Mouse (Mus musculus) cerebellum, adult 2 months (tissue): ENCODE measurements around the gene Nelfb. TPM values are rescaled to one million over a fixed set of nuclear protein-coding genes. Genes with fewer than 3 reads are reported as not detected.
A peak's percentile ranks its signal among the peaks of the same experiment; 100 is the strongest.

ENCODE experiments used
- DNase-seq, 2 experiments: peaks; one replicate each; pipeline ENCODE4 v3.0.0; 2021
- H3K27ac ChIP-seq: fragments of 200-500 bp; 2 replicates; pipeline ENCODE4 v1.5.1; 2012; ENCODE audit warnings: low read length, control low read depth, inconsistent platforms; ENCODE audit not compliant: insufficient read depth
- H3K27me3 ChIP-seq: fragments of 200-500 bp; 2 replicates; pipeline ENCODE4 v1.6.1; 2012; ENCODE audit warnings: inconsistent platforms, mild to moderate bottlenecking, low read length, moderate library complexity; ENCODE audit not compliant: control insufficient read depth, insufficient read depth
- H3K4me1 ChIP-seq: fragments of 200-500 bp; 2 replicates; pipeline ENCODE4 v1.6.1; 2011; ENCODE audit warnings: low read length; ENCODE audit not compliant: control insufficient read depth, insufficient read depth
- H3K4me3 ChIP-seq: fragments of 200-500 bp; replicated peaks from 2 replicates; pipeline ENCODE3; 2011; ENCODE audit warnings: mild to moderate bottlenecking, low read depth, low read length, control low read depth; ENCODE audit not compliant: insufficient read depth
- CTCF ChIP-seq: fragments of 200-500 bp; IDR thresholded peaks from 2 replicates; pipeline ENCODE4 v1.5.1; 2011; ENCODE audit warnings: low read depth, mild to moderate bottlenecking, control low read depth, low read length, moderate library complexity, borderline replicate concordance; ENCODE audit not compliant: insufficient read depth
- POLR2A ChIP-seq: fragments of 200-500 bp; IDR thresholded peaks from 2 replicates; pipeline ENCODE4 v1.6.1; 2011; ENCODE audit warnings: low read length, control low read depth, borderline replicate concordance; ENCODE audit not compliant: insufficient read depth
- WGBS: fragments of 180-500 bp; shearing (Covaris S2); methylation state at CpG from one replicate; pipeline ENCODE4 v1.1.7; 2018; 5-methylcytosine and 5-hydroxymethylcytosine counted together
- polyA plus RNA-seq: library from polyadenylated mRNA; depleted of rRNA; stranded (reverse); fragments of >200 nt; gene quantifications from 2 replicates; pipeline ENCODE4 v1.2.3, GENCODE M21; 2012

The Nelfb gene
- polyA plus RNA-seq, 1 experiment = 84.5 TPM

DNA sequence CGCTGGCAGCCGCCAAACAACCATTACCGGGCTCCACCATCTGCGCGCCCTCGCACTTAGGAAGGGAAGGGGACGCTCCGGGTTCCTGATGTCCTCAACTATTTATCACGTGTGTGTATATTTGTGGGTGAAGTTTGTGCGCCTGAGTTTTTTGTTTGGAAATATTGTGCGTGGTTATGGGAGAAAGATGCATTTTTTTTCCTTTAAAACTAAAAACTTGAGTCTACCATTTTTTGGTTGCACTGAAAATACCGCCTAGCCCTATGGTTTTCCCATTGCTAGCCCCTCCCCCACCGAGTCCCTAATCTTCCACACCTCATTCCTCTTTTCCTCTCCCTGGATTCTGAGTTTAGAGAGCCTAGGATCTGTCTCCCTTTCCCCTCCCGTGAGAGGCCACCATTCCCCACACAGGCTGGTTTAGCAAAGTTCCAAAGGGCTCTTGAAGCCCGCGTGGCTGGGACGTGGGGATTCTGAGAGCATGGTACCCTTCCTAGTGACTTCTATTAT lies 29.3 kb downstream of the Nelfb start:
- TF ChIP-seq POLR2A (no peak), CTCF (no peak)
- DNase-seq = no peak
- H3K4me3 ChIP-seq = no peak overlapping the region
- no peaks in the 10 kb centered on the region; the same call in 1 of the 2 replicates for H3K27me3 ChIP-seq
- no peak overlapping the region for H3K27ac ChIP-seq
- WGBS = 11% methylated on average over 17 of the region's 17 CpGs
- peaks cover 2% of the 10 kb centered on the region for H3K4me1 ChIP-seq

DNA sequence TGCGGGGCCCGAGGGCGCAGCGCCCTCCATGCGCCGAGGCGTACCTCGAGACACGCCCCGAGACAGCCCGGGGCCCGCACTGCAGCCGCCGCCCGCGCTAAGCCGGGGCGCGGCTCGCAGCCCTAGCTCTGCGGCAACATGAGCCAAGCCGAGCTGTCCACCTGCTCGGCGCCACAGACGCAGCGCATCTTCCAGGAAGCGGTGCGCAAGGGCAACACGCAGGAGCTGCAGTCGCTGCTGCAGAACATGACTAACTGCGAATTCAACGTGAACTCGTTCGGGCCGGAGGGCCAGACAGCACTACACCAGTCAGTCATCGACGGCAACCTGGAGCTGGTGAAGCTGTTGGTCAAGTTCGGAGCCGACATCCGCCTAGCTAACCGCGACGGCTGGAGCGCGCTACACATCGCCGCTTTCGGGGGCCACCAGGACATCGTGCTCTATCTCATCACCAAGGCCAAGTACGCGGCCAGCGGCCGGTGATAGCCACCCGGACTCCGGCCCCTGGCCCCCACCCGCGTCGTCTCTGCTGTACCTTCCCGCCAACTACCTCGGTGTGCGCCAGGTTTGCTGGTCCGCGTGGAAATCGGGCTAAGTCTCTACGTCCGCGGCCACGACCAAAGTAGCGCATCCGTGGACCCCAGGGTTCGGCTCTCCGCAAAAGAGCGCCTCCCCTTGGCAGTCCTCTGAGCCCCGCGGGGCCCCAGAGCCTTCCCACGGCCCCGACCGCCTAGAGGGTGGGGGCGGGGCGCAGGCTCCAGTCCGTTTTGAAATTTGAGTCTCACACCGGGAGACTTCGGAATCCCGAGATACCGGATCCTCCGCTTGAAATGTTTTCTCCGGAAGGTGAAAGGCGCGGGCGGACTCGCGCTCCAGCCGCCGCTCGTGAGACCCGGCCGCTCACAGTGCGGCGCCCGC lies 30.1 kb downstream of the Nelfb start:
- H3K4me3 ChIP-seq = peak overlapping the region; percentile 44
- no peak overlapping the region for H3K27ac ChIP-seq
- under 1% methylated on average over 100 of the region's 100 CpGs for WGBS
- no peak for TF ChIP-seq CTCF
- TF ChIP-seq POLR2A = no peak
- H3K27me3 ChIP-seq = no peaks in the 10 kb centered on the region; the same call in 1 of the 2 replicates
- peaks cover 2% of the 10 kb centered on the region for H3K4me1 ChIP-seq
- peak; percentile 40 to 47 for DNase-seq

DNA sequence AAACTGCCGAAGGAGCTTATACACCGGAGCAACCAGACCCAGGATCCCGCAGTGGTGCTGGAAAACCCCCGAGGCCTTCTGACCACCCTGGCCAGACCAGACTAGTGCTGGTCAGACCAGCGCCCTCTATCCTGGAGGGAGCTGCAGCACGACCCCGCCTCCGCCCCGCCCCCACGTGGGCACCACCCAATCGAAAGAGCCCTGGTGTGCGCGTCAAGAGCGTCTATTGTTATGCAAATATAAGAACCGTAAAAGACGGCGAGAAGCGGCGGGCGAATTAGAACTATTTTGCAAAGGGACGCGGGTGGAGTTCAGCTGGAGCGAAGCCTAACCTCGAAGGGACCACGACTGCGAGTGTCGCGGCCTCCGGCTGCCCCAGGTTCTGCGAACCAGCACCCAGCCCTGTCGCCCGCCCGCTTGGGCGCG lies 30.8 kb downstream of the Nelfb start, which contains the start of gene Nrarp:
TSS of gene Nrarp (plus strand) at position 281 of the 426 bp plus-strand sequence.
- Histone ChIP-seq H3K27me3 (no peaks in the 10 kb centered on the region; the same call in 1 of the 2 replicates), H3K4me3 (peak within 1 kb of the TSS; percentile 62), H3K27ac (no peak within 1 kb of the TSS), H3K4me1 (peaks cover 2% of the 10 kb centered on the region)
- 1% methylated on average over 35 of the region's 35 CpGs for WGBS
- TF ChIP-seq CTCF (peak; percentile 34; the same call in 1 of the 2 replicates), POLR2A (peak; percentile 17; the same call in 1 of the 2 replicates)
- DNase-seq = peak; percentile 85 to 89

DNA sequence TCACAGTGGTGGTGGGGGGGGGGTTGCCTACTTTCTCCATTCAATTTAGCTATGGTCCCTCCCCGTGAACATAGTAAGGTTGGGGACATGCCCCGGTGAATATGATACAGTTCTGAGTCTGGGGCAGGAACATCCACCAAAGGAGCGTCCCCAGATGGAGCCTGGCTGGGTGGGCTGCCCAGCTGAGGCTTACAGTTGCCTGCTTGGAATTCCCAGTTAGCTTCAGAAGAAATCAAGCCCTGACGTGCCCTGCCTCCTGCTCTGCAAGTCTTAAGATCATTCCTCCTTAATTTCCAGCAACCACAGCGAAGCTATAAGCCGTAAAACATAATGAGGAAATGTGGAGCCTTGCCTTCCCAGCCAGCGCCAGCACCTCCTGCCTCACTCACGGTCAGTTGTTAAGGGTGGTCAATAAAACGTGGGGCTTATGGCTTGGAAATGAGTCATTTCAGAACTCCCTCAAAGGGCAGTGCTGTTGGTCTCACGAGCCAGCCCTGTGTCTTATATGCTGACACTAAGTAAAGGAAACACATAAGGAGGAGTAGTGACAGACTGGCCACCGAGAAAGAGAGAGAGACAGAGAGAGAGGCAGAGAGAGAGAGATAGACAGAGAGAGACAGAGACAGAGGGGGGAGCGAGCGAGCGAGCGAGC lies 31.6 kb downstream of the Nelfb start:
- no peak for DNase-seq
- 43% methylated on average over 15 of the region's 15 CpGs for WGBS
- Histone ChIP-seq H3K4me3 (no peak overlapping the region), H3K27ac (no peak overlapping the region), H3K27me3 (no peaks in the 10 kb centered on the region; the same call in 1 of the 2 replicates), H3K4me1 (peaks cover 2% of the 10 kb centered on the region)
- TF ChIP-seq POLR2A (no peak), CTCF (no peak)

DNA sequence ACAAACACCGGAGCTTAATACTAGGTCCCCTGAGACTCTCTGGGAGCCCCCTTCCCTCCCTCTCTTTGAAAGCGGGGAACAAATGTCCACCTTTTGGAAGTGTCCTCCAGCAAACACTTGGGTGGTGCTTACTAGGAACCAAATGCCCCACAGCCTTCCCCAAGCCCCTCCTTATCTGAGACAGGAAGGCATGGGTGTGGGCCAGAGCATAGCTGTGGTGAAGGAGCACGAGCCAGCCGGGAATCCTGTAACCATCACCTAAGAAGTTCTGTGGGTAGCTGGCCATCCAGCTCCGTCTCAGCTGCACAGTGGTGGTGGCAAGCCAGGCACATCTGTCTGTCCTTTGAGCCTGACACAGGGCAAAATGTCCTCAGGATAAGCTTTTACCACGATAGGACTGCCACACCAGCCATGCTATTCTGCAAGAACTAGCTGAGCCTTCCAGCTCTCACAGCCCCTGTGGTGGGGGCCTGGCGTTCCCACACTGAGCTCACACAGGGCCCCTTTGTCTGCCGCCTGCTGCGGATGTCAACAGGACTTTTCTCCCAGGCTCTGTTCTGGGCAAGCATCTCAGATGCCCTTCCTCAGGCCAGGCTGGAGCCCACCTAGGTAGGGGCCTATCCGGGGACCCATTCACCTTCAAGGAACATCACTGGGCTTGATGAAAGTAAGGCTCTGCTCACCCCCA lies 32.9 kb downstream of the Nelfb start:
- no peak overlapping the region for H3K4me3 ChIP-seq
- no peak for DNase-seq
- WGBS = 34% methylated on average over 10 of the region's 10 CpGs
- TF ChIP-seq POLR2A = no peak
- no peak for TF ChIP-seq CTCF
- H3K4me1 ChIP-seq = peaks cover 2% of the 10 kb centered on the region
- peak overlapping the region; percentile 41; the same call in 1 of the 2 replicates for H3K27ac ChIP-seq
- H3K27me3 ChIP-seq = no peaks in the 10 kb centered on the region; the same call in 1 of the 2 replicates

DNA sequence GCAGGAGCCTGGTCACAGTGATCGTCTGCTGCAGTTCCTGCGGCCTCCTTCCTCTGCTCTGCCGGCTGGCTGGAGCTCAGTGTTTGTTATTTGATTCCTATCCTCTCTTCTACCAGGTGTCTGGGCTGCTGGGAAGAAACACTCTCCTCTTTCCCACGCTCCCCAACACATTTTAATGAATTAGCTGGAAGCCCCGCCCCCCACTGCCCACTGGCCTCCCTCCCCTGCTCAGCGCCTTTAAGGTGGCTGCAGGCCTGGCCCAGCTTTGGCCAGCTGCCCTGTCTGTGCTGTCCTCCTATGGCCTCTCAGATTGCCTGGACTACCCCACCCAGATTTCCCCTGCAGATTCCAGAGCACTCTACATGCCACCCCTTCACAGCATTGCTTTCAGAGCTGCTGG lies 33.6 kb downstream of the Nelfb start:
- WGBS = 20% methylated on average over 6 of the region's 6 CpGs
- no peaks in the 10 kb centered on the region; the same call in 1 of the 2 replicates for H3K27me3 ChIP-seq
- DNase-seq = no peak
- no peak overlapping the region for H3K4me3 ChIP-seq
- TF ChIP-seq POLR2A (no peak), CTCF (no peak)
- no peak overlapping the region for H3K27ac ChIP-seq
- H3K4me1 ChIP-seq = peaks cover 2% of the 10 kb centered on the region

DNA sequence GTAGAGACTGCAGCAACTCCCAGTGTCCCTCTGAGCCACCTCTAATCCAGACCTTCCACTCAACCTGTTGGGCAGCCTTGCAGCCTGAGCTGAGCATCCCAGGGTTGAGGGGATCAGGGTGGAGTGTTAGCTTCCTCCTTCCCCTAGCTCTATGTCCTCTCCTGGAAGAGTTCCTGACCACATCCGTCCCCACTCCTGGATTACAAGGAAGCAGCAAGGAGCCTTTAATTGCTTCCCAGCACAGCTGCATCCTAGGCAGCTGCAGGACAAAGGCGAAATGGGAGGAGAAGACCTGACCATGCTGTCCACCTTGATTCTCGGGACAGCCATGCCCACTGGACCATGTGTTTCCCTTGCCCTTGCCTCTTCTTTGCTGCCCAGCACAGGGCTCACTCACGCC lies 34.2 kb downstream of the Nelfb start:
- Histone ChIP-seq H3K4me3 (no peak overlapping the region), H3K27me3 (no peaks in the 10 kb centered on the region; the same call in 1 of the 2 replicates), H3K4me1 (peaks cover 2% of the 10 kb centered on the region), H3K27ac (no peak overlapping the region)
- TF ChIP-seq POLR2A (no peak), CTCF (no peak)
- 57% methylated on average over 4 of the region's 4 CpGs for WGBS
- no peak for DNase-seq
